Mouse (Mus musculus) testis, postnatal 14 days (tissue): Measurements from ENCODE around the gene Atp2c2.
A peak's percentile ranks its signal among the peaks of the same experiment; 100 is the strongest.

Experiments
- DNase-seq: peaks from one replicate; pipeline ENCODE4 v3.0.0; 2021; ENCODE audit warnings: low spot score

Gene Atp2c2

DNA sequence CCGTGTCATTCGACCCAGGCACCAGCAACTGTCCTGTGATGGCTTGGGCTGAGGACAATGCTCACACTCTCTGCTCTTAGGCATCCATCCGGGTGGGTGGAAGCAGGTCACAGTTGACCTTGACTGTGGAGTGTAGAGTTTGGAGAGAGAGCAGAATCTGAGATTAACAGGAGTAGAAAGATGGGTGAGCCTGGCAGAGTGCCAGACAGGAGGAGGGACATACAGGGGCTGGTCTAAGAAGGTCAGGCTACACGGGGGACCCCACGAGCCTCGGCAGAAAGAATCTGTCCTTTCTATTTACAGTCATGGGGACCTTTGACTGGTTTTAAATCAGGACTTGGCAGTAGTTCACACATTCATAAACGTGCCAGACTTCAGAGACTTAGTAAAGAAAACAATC, 3.2 kb downstream of the Atp2c2 start:
- no peak for DNase-seq

- DNase-seq, result no peak
These were observed 7.3 kb downstream of the Atp2c2 start for GRCm38 (mm10) chr8:119707146-119707545.

DNA sequence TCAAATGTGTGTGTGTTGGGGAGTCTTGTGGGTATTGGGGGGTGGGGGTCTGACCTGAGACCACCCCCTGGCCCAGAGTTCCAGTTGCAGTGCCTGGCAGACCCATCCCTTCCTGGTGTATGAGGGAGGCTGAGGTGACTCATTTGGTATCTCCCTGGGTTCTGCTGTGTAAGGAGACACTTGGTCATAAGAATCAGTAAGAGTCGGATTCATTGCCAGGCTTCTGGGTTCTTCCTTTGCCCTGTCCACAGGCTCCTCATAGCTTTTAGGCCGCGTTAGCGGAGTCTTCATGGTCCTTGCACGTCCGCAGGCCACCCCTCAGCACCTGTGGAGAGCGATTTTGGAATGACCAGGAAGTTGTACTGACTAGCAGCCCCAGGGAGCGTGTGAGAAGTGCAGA, 8.7 kb downstream of the Atp2c2 start:
- DNase-seq, result no peak

GRCm38 (mm10) chr8:119708878-119709702, 9.3 kb downstream of the Atp2c2 start:
- no peak for DNase-seq

DNA sequence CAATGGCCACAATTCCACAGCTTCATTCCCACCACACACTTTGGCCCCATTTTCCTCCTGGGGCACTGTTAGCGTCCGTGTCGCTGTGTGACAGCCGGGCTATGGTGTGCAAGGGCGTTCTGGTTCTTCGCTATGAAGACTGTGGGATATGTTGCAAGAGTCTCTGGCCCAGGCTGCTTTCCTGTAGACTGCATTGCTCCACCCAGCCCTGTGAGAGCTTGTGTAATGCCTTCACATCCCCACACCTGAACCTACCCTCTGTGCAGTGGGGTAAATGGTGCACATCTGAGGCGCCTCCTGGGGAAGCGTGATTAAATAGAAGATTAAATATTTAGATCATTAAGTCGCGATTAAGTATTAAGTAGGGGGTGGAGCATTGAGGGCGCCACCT, 9.9 kb downstream of the Atp2c2 start:
- DNase-seq, result no peak

- no peak for DNase-seq
These were observed 12.4 kb downstream of the Atp2c2 start for GRCm38 (mm10) chr8:119712226-119712625.

DNA sequence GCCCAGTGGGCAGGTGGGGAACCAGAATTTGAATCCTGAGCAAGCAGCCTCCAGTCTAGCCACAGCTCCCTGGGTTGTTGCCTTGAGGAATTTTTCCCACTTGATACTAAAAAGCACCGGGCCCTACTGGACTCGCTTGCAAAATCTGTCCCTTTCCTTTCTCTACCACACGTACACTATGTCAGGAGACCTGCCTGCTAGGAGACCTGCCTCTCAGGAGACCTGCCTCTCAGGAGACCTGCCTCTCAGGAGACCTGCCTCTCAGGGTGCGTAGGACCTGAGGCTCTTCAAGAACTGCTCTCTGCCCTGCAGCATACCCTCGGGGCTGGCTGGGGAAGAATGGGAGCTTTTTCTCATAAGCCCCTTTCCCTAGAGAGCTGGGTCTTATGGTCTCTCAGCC, 13.6 kb downstream of the Atp2c2 start:
- no peak for DNase-seq

- peak; percentile 26 for DNase-seq
These were observed 15.4 kb downstream of the Atp2c2 start for GRCm38 (mm10) chr8:119715221-119715620.

- DNase-seq, result no peak
These were observed 17.0 kb downstream of the Atp2c2 start for GRCm38 (mm10) chr8:119716730-119717299.

GRCm38 (mm10) chr8:119717765-119718164, 18.0 kb downstream of the Atp2c2 start:
- no peak for DNase-seq

GRCm38 (mm10) chr8:119719011-119719501, 19.2 kb downstream of the Atp2c2 start:
- DNase-seq, result no peak

- DNase-seq, result no peak
These were observed 22.5 kb downstream of the Atp2c2 start for GRCm38 (mm10) chr8:119722348-119722747.

DNA sequence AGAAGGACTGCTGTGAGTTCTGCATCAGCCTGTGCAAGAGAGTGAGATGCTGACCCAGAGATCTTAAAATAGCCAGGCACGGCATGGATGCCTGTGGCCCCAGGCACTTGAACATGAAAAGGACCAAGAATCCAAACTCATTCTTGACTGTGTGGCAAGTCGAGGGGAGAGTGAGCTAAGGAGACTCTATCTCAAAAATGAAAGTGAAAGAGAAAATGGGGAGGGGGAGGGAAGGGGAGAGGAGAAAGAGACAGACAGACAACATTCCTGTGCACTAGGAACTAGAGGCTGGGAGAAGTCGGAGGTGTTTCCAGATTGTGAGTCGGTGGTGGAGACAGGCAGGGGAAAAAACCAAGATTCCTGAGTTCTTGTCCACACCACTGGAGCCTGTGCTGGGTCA, 23.9 kb downstream of the Atp2c2 start:
- no peak for DNase-seq

- DNase-seq, result no peak
These were observed 24.8 kb downstream of the Atp2c2 start for GRCm38 (mm10) chr8:119724596-119724995.

DNA sequence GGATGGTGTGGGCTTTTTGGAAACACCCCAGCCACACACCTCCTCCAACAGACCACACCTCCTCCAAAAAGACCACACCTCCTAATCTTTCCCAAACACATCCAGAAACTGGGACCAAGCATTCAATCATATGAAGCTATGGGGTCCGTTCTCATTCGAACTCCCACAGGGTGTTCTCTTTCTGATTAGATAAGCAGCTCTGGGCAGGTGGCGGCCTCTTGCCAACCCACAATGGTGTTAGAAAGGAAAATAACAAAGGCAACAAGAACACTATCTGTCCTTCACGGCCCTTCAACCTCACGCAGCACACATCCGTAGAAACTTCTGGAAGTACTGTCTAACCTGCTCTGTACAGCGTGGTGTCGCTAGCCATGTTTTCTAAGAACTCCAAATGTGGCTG, 27.3 kb downstream of the Atp2c2 start:
- DNase-seq, result no peak

- no peak for DNase-seq
These were observed 28.6 kb downstream of the Atp2c2 start for GRCm38 (mm10) chr8:119728351-119728895.

- no peak for DNase-seq
These were observed 32.3 kb downstream of the Atp2c2 start for GRCm38 (mm10) chr8:119732072-119732471.

- no peak for DNase-seq
These were observed 36.6 kb downstream of the Atp2c2 start for GRCm38 (mm10) chr8:119736348-119736917.

GRCm38 (mm10) chr8:119737093-119737900, 37.5 kb downstream of the Atp2c2 start:
- DNase-seq, result no peak

DNA sequence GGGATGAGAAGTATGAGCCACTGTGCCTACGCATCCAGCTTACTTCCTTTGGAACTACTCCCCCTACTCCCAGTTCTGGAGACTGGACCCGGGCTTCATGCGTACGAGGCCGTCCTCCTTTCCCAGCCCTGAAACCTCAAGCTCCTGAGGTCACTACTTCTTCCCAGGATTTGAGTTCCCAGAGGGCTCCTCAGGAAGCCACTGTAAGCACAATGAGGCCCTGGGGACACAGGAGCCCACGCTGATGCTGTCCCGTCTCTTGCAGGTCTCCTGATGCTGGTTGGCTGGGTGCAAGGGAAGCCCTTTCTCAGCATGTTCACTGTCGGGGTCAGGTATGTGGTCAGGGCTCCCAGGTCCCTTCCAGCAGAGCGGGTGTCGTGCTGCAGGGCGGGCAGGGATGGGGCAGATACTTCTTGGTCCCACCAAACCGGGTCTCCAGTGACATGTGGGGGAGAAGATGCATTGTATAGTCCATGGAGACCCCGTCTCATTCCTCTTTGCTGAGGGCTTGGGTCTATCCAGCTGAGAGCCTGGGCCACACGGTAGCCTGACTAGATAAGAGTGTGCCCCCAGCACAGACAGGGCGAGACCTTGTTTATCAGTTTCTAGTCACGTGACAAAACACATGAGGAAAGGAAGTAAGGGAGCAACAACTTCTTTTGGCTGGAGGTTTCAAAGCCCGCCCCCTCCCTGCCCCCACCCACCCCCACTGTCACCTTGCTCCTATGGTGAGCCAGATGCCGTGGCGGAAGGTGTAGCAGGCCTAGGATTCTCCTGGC, 38.5 kb downstream of the Atp2c2 start:
- DNase-seq, result no peak

- no peak for DNase-seq
These were observed 40.8 kb downstream of the Atp2c2 start for GRCm38 (mm10) chr8:119740634-119741033.
